Mouse (Mus musculus) stomach, postnatal 0 days (tissue): ENCODE data around the gene Mecom.

Experiments
- CTCF ChIP-seq: IDR thresholded peaks from 2 replicates; pipeline ENCODE4 v1.5.1; 2016; ENCODE audit warnings: antibody characterized with exemption, low read depth, mild to moderate bottlenecking, moderate library complexity
- EP300 ChIP-seq: optimal IDR thresholded peaks from 2 replicates; pipeline ENCODE3; 2016; ENCODE audit warnings: antibody characterized with exemption

- no peak for TF ChIP-seq CTCF
- no peak for TF ChIP-seq EP300
Observed at GRCm38 (mm10) chr3:30083268-30083667, 464.5 kb downstream of the Mecom start.
